Mouse (Mus musculus): ENCODE results near the gene Mypn.

DNA sequence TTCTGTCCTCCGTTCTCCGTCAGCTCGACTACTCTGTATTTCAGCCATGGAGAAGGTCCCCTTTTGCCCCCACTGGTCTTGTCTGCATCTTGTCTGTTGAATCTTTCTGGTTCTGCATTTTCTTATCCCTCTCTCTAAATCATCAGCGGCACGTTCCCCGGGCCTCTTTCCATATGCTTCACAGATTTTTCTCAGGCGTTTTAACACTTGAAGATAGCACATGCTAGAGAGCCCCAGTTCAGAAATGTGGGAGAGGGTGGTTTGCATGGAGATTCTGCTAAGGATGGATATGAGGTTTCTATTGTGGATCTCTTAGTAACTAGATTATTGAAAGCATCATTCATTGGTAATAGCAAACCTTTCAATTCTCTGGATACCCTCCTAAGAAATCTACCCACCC lies 26.5 kb upstream of the Mypn start:
- TF ChIP-seq CTCF (IDR thresholded peaks at IDR 0.05; ENCODE audit: low read depth) (no peak), EP300 (optimal IDR thresholded peaks at IDR 0.05) (no peak)
